Mouse (Mus musculus) adrenal gland, adult 8-10 months (tissue): ENCODE data around the gene Gabrr1. TPM values are rescaled to one million over a fixed set of nuclear protein-coding genes. Genes with fewer than 3 reads are reported as not detected.

Experiments
- DNase-seq: peaks from one replicate; pipeline ENCODE4 v3.0.0; 2022
- total RNA-seq, 4 experiments: library from RNA; stranded (reverse); gene quantifications; 2 replicates each; pipeline ENCODE4 v1.2.4; 2022

The Gabrr1 gene
- total RNA-seq, 4 experiments from 2014 or later, result 0.14 to 0.17 (median 0.15) TPM; not detected in 1

- no peak for DNase-seq
Observed at GRCm38 (mm10) chr4:33208881-33209841, 76.8 kb downstream of the Gabrr1 start, which contains the start of gene Srsf12. Srsf12 (plus strand) TSS chr4:33208991.

Other genes starting within 250 kb of the Gabrr1 start
- 10 to 100 TPM in 1 of 4 experiments, 1 to 10 TPM in 3; 2.8 to 10.6 (median 4.9) TPM for gene Ankrd6, start 181.7 kb upstream of the Gabrr1 start, total RNA-seq
- 10 to 100 TPM; 10.2 to 16.4 (median 13.9) TPM for gene Rragd, start 149.5 kb upstream of the Gabrr1 start, total RNA-seq
- gene Ube2j1, start 101.1 kb upstream of the Gabrr1 start, total RNA-seq, result 10 to 100 TPM; 45.2 to 68.6 (median 63.7) TPM
- under 1 TPM in 2 of 4 experiments, not detected in 2; 0.71 to 0.89 TPM for gene Gabrr2, start 69.5 kb upstream of the Gabrr1 start, total RNA-seq
- gene Pm20d2, start 57.2 kb downstream of the Gabrr1 start, total RNA-seq, result 10 to 100 TPM; 15.6 to 42.2 (median 27.4) TPM
- 1 to 10 TPM in 3 of 4 experiments, under 1 TPM in 1; 0.63 to 2.4 (median 2.1) TPM for gene Srsf12, start 76.5 kb downstream of the Gabrr1 start, total RNA-seq
- gene Pnrc1, start 157.6 kb downstream of the Gabrr1 start, total RNA-seq, result 100 to 1,000 TPM; 132 to 175 (median 155) TPM
- gene Rngtt, start 177.8 kb downstream of the Gabrr1 start, total RNA-seq, result 10 to 100 TPM; 33.0 to 43.2 (median 38.8) TPM